Mouse (Mus musculus) limb, embryonic 12.5 days (tissue): ENCODE data around the gene Glce. TPM values are rescaled to one million over a fixed set of nuclear protein-coding genes. Genes with fewer than 3 reads are reported as not detected.

ENCODE experiments used
- ATAC-seq: fragments of 200-750 bp; cut with Nextera tagmentation; 2 replicates; pipeline ENCODE4 v1.8.0; 2017; ENCODE audit warnings: low read depth, moderate TSS enrichment; ENCODE audit not compliant: insufficient number of reproducible peaks, insufficient read depth, low FRiP score, low TSS enrichment
- H3K27ac ChIP-seq: fragments of 300-500 bp; sonication (generic); 2 replicates; pipeline ENCODE4 v1.5.1; 2016; ENCODE audit warnings: mild to moderate bottlenecking, moderate library complexity
- H3K27me3 ChIP-seq: fragments of 300-500 bp; sonication (generic); 2 replicates; pipeline ENCODE4 v1.6.1; 2016; ENCODE audit warnings: mild to moderate bottlenecking, moderate library complexity
- H3K36me3 ChIP-seq: fragments of 300-500 bp; sonication (generic); 2 replicates; pipeline ENCODE4 v1.6.1; 2016; ENCODE audit warnings: mild to moderate bottlenecking, moderate library complexity
- H3K4me1 ChIP-seq: fragments of 300-500 bp; sonication (generic); replicated peaks from 2 replicates; pipeline ENCODE4 v1.6.1; 2016
- H3K4me2 ChIP-seq: fragments of 300-500 bp; sonication (generic); 2 replicates; pipeline ENCODE4 v1.6.1; 2016; ENCODE audit warnings: mild to moderate bottlenecking, moderate library complexity
- H3K4me3 ChIP-seq: fragments of 300-500 bp; sonication (generic); replicated peaks from 2 replicates; pipeline ENCODE4 v1.5.1; 2016; ENCODE audit warnings: mild to moderate bottlenecking
- H3K9ac ChIP-seq: fragments of 300-500 bp; sonication (generic); replicated peaks from 2 replicates; pipeline ENCODE4 v1.6.1; 2016; ENCODE audit warnings: mild to moderate bottlenecking, moderate library complexity
- H3K9me3 ChIP-seq: fragments of 300-500 bp; sonication (generic); 2 replicates; pipeline ENCODE4 v1.6.1; 2016; ENCODE audit warnings: mild to moderate bottlenecking, moderate library complexity
- WGBS: fragments of 180-500 bp; shearing (Covaris S2); methylation state at CpG from one replicate; pipeline ENCODE4 v1.1.7; 2016; 5-methylcytosine and 5-hydroxymethylcytosine counted together
- polyA plus RNA-seq: library from polyadenylated mRNA; unstranded; fragments of >200 nt; fragmentation: Nextera tagmentation; extraction: Ambion mirVana; gene quantifications from 2 replicates; pipeline ENCODE4 v1.2.1, GENCODE M21; 2016

The Glce gene
- polyA plus RNA-seq, 1 experiment from 2014 or later, result 27.9 TPM

DNA sequence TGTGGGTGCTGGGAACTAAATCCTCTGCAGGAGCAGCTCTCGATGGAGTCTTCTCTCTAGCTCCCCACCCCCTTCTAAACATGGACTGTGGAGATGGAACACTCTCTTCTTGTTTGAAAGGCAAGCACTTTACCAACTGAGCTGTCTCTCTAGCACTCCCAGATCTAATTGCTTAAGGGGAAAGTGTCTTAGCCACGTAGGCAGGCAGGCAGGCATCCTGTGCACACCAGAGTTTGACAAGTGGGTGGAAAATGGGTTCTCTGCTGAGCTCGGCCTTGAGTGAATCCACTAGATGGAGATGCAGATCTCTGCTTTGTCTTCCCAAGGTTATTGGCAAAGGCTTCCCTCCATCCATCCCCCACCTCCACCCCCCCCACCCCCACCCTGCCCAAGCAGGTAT lies 94.4 kb downstream of the Glce start:
- WGBS, result 54% methylated on average over 3 of the region's 3 CpGs
- Histone ChIP-seq H3K4me2 (no peak overlapping the region), H3K4me1 (peaks cover 19% of the 10 kb centered on the region), H3K27me3 (peaks cover 55% of the 10 kb centered on the region), H3K9me3 (no peaks in the 10 kb centered on the region), H3K36me3 (no peaks in the 10 kb centered on the region), H3K27ac (no peak overlapping the region), H3K4me3 (no peak overlapping the region), H3K9ac (no peak overlapping the region)
- no peak for ATAC-seq

DNA sequence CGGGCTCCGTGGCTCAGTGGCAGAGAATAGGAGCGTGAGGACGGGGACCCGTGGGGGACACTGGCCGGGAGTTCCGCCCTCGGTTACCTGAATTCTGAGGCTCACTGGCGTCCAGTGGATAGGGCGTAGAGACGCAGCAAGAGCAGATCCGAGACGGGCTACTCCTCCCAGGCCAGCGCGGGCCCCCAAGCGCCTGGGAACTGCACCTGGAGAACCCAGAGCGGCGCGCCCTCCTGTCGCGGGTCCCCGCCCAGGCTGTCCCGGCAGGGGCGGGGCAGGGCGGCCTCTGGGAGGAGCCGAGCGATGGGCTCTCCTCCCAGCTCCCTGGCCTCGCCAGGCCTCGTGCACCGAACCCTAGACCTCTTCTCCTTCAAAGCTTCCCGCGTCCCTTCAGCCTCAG lies 95.9 kb downstream of the Glce start, which contains the start of gene Paqr5:
Gene Paqr5 (minus strand): TSS at position 257 of the 400 bp plus-strand sequence.
- H3K27ac ChIP-seq, result no peak within 1 kb of the TSS
- peaks cover 55% of the 10 kb centered on the region for H3K27me3 ChIP-seq
- WGBS, result under 1% methylated on average over 32 of the region's 32 CpGs
- ATAC-seq, result no peak
- H3K4me2 ChIP-seq, result peak within 1 kb of the TSS; percentile 85
- H3K4me3 ChIP-seq, result peak within 1 kb of the TSS; percentile 46
- H3K9ac ChIP-seq, result peak within 1 kb of the TSS; percentile 45; the same call in 1 of the 2 replicates
- no peaks in the 10 kb centered on the region for H3K9me3 ChIP-seq
- H3K4me1 ChIP-seq, result peaks cover 25% of the 10 kb centered on the region
- H3K36me3 ChIP-seq, result no peaks in the 10 kb centered on the region

DNA sequence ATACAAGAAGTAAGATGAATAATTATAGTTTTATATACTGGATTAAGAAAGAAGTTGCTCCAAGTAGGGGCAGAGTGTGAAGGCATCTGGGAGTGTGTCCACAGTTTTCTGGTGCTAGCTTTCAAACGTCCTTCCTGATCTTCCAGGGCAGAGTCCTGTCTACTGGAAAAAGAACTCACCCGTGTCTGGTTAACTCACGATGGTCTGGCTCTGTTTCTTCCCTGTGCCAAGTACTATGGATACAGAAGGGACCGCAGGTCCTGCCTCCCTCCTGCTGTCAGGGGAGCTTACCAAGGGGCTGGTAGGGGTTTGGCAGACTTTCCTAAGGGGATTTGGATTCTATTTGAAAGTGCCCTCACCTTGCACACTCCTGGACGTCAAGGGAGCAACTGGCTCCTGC lies 97.4 kb downstream of the Glce start:
- Histone ChIP-seq H3K9ac (no peak overlapping the region), H3K36me3 (no peaks in the 10 kb centered on the region), H3K9me3 (no peaks in the 10 kb centered on the region), H3K27me3 (peaks cover 55% of the 10 kb centered on the region), H3K4me3 (no peak overlapping the region), H3K4me1 (peaks cover 28% of the 10 kb centered on the region), H3K27ac (no peak overlapping the region), H3K4me2 (no peak overlapping the region)
- no peak for ATAC-seq
- WGBS, result 52% methylated on average over 5 of the region's 5 CpGs

DNA sequence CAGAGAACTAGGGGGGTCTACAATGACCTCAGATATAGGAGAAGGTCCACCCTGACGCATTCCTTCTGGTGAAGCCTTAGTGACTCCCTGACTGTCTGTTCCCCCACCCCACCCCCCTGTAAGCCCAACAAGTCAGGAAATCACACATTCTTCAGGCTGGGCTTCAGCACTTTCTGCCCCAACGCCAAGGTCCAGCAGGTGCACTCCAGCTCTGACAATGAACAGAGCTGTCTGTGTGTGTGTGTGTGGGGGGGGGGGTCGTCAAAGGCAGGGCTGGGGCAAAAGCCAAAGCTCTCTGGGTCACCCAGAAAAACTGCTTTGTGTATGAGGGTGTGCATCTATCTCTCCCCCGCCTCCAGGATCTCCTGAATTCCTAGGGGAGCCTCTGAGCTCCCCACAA lies 98.6 kb downstream of the Glce start:
- H3K4me3 ChIP-seq, result no peak overlapping the region
- H3K4me2 ChIP-seq, result no peak overlapping the region
- WGBS, result 39% methylated on average over 4 of the region's 4 CpGs
- H3K27ac ChIP-seq, result no peak overlapping the region
- H3K36me3 ChIP-seq, result no peaks in the 10 kb centered on the region
- peaks cover 28% of the 10 kb centered on the region for H3K4me1 ChIP-seq
- H3K9ac ChIP-seq, result no peak overlapping the region
- H3K9me3 ChIP-seq, result no peaks in the 10 kb centered on the region
- H3K27me3 ChIP-seq, result peaks cover 48% of the 10 kb centered on the region
- ATAC-seq, result no peak

DNA sequence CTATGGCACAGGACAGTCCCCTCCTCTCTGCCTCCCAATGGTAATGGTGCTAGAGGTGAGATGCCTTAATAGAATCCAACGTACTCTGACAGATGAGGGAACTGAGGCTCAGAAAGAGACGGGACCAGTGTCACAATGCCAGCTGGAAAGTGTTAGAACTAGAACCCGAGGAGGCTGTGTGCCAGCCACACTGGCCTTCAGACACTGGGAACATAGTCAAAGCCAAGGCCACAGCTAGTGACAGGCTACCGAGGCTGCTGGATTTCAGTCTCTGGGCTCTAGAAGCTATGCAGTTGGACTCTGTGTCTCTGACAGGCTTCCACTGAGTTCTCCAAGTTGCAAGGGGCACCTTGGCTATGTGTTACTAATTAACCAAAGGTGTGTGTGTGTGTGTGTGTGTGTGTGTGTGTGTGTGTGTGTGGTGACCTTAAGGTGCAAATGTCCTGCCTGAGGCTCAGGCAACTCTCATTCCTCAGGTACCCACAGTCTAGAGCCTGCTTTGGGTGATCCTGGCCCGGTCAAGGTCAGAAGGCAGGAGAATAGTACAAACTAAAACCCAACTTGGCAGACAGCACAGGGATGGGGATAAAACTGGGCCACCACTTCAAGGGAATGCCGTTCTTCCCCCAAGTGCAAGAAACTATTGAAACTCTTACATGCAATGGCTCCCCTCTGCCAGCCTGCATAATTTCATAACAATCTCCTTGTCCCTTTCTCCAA lies 99.3 kb downstream of the Glce start:
- ATAC-seq, result no peak
- no peak overlapping the region for H3K4me3 ChIP-seq
- no peak overlapping the region for H3K27ac ChIP-seq
- H3K4me1 ChIP-seq, result peaks cover 28% of the 10 kb centered on the region
- H3K4me2 ChIP-seq, result no peak overlapping the region
- no peaks in the 10 kb centered on the region for H3K9me3 ChIP-seq
- H3K27me3 ChIP-seq, result peaks cover 42% of the 10 kb centered on the region
- no peaks in the 10 kb centered on the region for H3K36me3 ChIP-seq
- WGBS, result 81% methylated on average over 6 of the region's 6 CpGs
- no peak overlapping the region for H3K9ac ChIP-seq

DNA sequence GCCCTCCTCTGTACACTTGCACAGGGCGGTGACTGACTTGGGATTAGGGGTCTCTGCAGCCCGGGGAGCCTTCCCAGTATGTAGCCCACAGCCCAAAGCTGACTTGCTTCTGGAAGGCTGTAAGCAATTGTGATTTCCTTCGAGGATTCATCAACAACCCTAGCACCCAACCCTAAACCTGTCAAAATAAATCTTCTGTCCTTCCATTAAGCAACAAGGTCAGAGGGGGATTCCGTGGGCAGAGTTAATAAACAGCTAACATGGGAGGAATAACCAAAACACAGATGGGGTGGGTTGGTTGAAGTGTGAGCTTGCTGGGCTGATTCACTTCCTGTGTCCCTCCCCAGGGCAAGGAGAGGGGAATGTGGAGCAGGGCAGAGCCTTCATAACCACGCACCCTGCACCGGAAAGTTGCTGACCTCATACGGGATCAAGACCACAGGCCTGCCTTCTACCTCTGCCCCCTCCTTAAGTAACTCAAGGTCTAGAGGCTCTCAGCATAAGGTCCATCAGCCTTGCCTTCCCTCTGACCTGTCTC lies 100.8 kb downstream of the Glce start:
- Histone ChIP-seq H3K4me1 (peaks cover 21% of the 10 kb centered on the region), H3K36me3 (no peaks in the 10 kb centered on the region), H3K9ac (no peak overlapping the region), H3K4me2 (no peak overlapping the region), H3K27ac (no peak overlapping the region), H3K27me3 (peaks cover 27% of the 10 kb centered on the region), H3K9me3 (no peaks in the 10 kb centered on the region), H3K4me3 (no peak overlapping the region)
- ATAC-seq, result no peak
- 28% methylated on average over 7 of the region's 7 CpGs for WGBS

DNA sequence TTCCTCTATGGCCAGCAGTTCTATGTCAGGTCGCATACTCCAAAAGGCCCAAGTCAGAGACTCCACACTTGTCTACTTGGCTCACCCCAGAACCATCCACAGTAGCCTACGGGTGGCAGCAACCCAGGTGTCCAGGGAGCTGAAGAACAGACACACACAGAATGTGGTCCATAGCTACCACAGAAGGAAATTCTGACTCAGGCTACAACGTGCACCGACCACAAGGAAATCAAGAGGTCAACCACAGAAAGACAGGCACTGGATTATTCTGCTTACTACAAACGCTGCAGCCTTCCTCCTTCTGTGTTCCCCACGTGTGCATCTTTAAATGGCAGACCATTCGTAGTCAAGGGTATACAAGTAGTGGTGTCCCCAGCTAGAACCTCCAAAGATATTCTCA lies 102.2 kb downstream of the Glce start:
- no peak overlapping the region for H3K4me2 ChIP-seq

DNA sequence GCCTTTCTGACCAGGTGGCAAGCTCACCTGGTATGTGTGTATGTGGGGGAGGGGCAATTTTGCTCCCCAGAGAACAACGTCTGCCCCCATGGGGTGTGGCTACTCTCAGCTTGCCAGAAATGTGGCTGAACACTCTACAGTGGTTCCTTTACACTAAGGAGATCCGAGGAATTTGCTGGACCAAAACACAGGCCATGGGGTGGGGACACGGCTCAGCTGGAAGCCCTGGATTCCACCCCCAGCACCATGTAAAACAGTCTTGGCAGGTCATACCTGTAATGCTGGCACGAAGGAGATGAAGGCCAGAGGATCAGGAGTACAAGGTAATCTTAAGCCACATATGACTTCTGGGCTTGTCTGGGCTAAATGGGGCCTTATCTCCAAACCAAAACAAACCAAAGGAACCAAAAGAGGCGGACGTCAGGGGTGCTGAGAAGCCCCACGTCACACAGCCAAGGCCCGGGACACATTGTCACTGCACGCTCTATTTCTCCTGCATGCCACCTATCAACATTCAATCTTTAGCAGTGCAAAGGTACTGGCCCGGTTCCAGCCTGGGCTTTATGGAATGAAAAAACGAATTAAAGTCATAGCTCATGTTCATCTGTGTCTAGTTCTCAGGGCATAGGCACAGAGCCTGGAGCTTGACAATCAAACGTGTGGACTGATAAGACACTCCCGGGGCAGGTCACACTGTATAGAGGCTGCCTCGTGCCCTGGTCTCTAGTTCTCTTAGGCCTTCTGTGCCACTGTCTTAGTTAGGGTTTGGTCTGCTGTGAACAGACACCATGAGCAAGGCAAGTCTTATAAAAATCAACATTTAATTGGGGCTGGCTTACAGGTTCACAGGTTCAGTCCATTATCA lies 104.0 kb downstream of the Glce start:
- Histone ChIP-seq H3K9ac (no peak overlapping the region), H3K36me3 (no peaks in the 10 kb centered on the region), H3K4me1 (peaks cover 9% of the 10 kb centered on the region), H3K9me3 (no peaks in the 10 kb centered on the region), H3K4me3 (no peak overlapping the region), H3K4me2 (no peak overlapping the region), H3K27ac (no peak overlapping the region), H3K27me3 (no peaks in the 10 kb centered on the region; the same call in 1 of the 2 replicates)
- no peak for ATAC-seq
- 79% methylated on average over 14 of the region's 14 CpGs for WGBS

More for the DNA sequence above, 102.2 kb downstream of the Glce start:
- ATAC-seq, result no peak
- Histone ChIP-seq H3K9me3 (no peaks in the 10 kb centered on the region), H3K36me3 (no peaks in the 10 kb centered on the region), H3K4me1 (peaks cover 14% of the 10 kb centered on the region), H3K27ac (no peak overlapping the region), H3K27me3 (peaks cover 13% of the 10 kb centered on the region), H3K4me3 (no peak overlapping the region), H3K9ac (no peak overlapping the region)
- WGBS, result 81% methylated on average over 7 of the region's 7 CpGs

DNA sequence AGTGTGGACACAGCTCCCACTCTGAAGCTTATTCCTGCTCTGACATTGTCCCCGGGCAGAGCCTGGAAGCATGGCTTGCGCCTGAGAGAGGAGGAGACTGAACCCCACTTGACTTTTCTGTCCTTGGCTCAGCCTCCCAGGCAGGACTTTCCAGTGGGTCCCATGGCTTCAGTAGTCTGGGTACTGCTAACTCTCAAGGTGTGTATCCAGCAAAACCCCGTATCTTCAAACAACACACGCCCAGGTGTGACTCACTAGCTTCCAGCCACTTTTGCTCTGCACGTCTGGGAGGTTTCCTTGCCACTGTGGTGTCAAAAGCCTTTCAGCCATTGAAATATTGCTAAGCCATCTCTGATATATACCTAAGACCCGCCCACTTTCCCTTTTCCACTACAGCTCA lies 105.1 kb downstream of the Glce start:
- H3K4me2 ChIP-seq, result no peak overlapping the region
- H3K4me3 ChIP-seq, result no peak overlapping the region
- H3K27ac ChIP-seq, result no peak overlapping the region
- H3K9ac ChIP-seq, result no peak overlapping the region
- 75% methylated on average over 6 of the region's 6 CpGs for WGBS
- H3K36me3 ChIP-seq, result no peaks in the 10 kb centered on the region
- H3K4me1 ChIP-seq, result peaks cover 9% of the 10 kb centered on the region
- no peak for ATAC-seq
- H3K27me3 ChIP-seq, result no peaks in the 10 kb centered on the region; the same call in 1 of the 2 replicates
- H3K9me3 ChIP-seq, result no peaks in the 10 kb centered on the region

DNA sequence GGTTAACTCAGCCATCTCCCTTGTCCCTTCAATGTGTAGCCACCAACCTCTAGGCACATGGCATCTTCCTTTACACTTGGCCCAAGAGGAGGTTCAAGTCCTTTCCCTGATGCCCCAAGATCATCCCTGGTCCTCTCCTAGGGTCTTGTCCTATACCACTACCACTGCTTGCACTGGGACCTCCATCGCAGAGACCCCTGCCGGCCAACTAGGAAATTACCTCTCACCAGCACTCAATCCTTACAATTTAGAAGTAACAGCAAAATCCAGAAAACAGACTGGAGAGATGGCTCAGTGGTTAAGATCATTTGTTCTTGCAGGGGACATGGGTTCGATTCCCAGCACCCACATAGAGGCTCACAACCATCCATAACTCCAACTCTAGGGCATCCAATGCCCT lies 107.0 kb downstream of the Glce start:
- H3K4me1 ChIP-seq, result no peaks in the 10 kb centered on the region
- WGBS, result 61% methylated on average over 3 of the region's 3 CpGs

More for the DNA sequence above, 107.0 kb downstream of the Glce start:
- Histone ChIP-seq H3K9me3 (no peaks in the 10 kb centered on the region), H3K9ac (no peak overlapping the region), H3K36me3 (no peaks in the 10 kb centered on the region), H3K4me2 (no peak overlapping the region), H3K27ac (no peak overlapping the region), H3K27me3 (no peaks in the 10 kb centered on the region; the same call in 1 of the 2 replicates), H3K4me3 (no peak overlapping the region)
- ATAC-seq, result no peak
